Mouse (Mus musculus) cerebellum, postnatal 36 days (tissue): ENCODE results near the gene Spdye4b.

Experiments
- DNase-seq, 2 experiments: peaks; one replicate each; pipeline ENCODE4 v3.0.0; 2021 to 2022; ENCODE audit warnings: mixed read lengths in 2 of 2

Spdye4b gene

GRCm38 (mm10) chr5:143222287-143222686, 41.5 kb downstream of the Spdye4b start:
- no peak for DNase-seq

GRCm38 (mm10) chr5:143226790-143227189, 46.0 kb downstream of the Spdye4b start, which contains the start of gene Spdye4a:
Gene Spdye4a (minus strand): TSS chr5:143226890.
- no peak for DNase-seq

GRCm38 (mm10) chr5:143235028-143235693, 54.3 kb downstream of the Spdye4b start, which contains the start of gene Zfp12:
Gene Zfp12 (plus strand): TSS chr5:143235163.
- peak; percentile 95 for DNase-seq

GRCm38 (mm10) chr5:143236036-143236435, 55.2 kb downstream of the Spdye4b start:
- DNase-seq, result no peak

DNA sequence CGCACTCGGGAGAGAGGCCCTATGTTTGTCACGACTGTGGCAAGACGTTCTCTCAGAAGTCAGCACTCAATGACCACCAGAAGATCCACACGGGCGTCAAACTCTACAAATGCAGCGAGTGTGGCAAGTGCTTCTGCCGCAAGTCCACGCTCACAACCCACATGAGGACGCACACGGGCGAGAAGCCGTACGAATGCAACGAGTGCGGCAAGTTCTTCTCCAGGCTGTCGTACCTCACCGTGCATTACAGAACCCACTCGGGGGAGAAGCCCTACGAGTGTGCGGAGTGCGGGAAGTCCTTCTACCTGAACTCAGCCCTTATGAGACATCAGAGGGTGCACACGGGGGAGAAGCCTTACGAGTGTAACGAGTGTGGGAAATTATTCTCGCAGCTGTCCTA, 64.1 kb downstream of the Spdye4b start:
- no peak for DNase-seq

DNA sequence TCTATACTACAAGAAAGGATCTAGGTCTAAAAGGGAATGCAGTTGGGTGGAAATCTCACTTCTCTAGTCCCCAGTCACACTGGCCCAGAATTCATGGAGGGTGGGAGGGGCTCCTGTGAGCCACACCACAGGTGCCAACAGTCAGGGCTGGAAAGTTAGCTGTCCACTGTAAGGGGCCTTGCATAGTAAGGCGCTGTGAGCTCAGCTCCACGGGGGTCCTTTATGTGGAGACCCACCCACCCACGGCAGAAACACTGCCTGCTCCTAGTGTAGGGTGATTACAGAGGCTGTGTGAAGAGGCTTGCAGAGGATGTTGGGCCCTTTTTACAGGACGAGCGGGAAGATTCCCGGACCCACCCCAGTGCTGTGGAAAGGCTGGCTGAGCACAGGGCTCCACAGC, 71.2 kb downstream of the Spdye4b start:
- no peak for DNase-seq

GRCm38 (mm10) chr5:143252791-143253185, 72.0 kb downstream of the Spdye4b start:
- DNase-seq, result no peak

DNA sequence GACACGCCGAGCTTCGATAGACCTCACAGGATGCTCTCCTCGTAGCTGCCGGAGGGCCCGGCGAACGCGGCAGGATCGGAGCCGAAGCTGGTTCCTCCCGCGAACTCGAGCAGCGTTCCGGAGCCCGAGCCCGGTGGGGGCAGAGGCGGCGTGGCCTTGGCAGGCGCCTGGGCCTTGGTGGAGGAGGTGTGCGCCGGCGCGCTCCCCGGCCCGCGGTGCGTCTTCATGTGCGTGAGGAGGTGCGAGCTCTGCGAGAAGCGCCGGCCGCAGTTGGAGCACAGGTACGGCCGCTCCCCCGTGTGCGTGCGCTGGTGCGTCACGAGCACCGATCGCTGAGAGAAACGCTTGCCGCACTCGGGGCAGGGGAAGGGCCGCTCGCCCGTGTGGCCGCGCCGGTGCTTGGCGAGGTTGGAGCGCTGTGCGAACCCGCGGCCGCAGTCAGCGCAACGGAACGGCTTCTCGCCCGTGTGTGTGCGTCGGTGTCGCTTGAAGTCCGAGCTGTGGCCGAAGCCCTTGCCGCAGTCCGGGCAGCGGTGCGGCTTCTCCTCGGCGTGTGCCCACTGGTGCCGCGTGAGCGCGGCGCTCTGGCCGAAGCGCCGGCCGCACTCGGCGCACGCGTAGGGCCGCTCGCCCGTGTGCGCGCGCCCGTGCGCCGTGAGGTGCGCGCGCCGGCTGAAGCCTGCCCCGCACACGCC, 72.5 kb downstream of the Spdye4b start:
- peak; percentile 61 to 69 for DNase-seq

- peak in 1 of 2 experiments; percentile 67 for DNase-seq
Observed at GRCm38 (mm10) chr5:143253881-143254486, 73.2 kb downstream of the Spdye4b start.
